Mouse (Mus musculus) midbrain, embryonic 10.5 days (tissue): ENCODE data around the gene Ddx49. TPM values are rescaled to one million over a fixed set of nuclear protein-coding genes. Genes with fewer than 3 reads are reported as not detected.

ENCODE experiments used
- DNase-seq: peaks from one replicate; pipeline ENCODE4 v3.0.0-alpha.2; 2017; ENCODE audit warnings: low spot score
- H3K27ac ChIP-seq: fragments of 300-500 bp; sonication (generic); replicated peaks from 2 replicates; pipeline ENCODE4 v1.5.1; 2016; ENCODE audit warnings: mild to moderate bottlenecking
- H3K27me3 ChIP-seq: fragments of 300-500 bp; sonication (generic); 2 replicates; pipeline ENCODE4 v1.6.1; 2016; ENCODE audit warnings: low read depth, mild to moderate bottlenecking; ENCODE audit not compliant: poor library complexity, severe bottlenecking
- H3K36me3 ChIP-seq: fragments of 300-500 bp; sonication (generic); 2 replicates; pipeline ENCODE4 v1.6.1; 2016; ENCODE audit warnings: mild to moderate bottlenecking, moderate library complexity
- H3K4me1 ChIP-seq: fragments of 300-500 bp; sonication (generic); 2 replicates; pipeline ENCODE4 v1.6.1; 2016
- H3K4me3 ChIP-seq: fragments of 300-500 bp; sonication (generic); 2 replicates; pipeline ENCODE4 v1.5.1; 2016; ENCODE audit warnings: mild to moderate bottlenecking, moderate library complexity
- H3K9me3 ChIP-seq: fragments of 300-500 bp; sonication (generic); replicated peaks from 2 replicates; pipeline ENCODE4 v1.6.1; 2016; ENCODE audit warnings: mild to moderate bottlenecking
- WGBS: fragments of 180-500 bp; shearing (Covaris S2); methylation state at CpG from one replicate; pipeline ENCODE4 v1.1.7; 2016; 5-methylcytosine and 5-hydroxymethylcytosine counted together
- polyA plus RNA-seq: library from polyadenylated mRNA; unstranded; fragments of >200 nt; fragmentation: Nextera tagmentation; extraction: Ambion mirVana; gene quantifications from 2 replicates; pipeline ENCODE4 v1.2.1, GENCODE M21; 2016

Gene Ddx49
- polyA plus RNA-seq, 1 experiment from 2014 or later = 56.4 TPM

DNA sequence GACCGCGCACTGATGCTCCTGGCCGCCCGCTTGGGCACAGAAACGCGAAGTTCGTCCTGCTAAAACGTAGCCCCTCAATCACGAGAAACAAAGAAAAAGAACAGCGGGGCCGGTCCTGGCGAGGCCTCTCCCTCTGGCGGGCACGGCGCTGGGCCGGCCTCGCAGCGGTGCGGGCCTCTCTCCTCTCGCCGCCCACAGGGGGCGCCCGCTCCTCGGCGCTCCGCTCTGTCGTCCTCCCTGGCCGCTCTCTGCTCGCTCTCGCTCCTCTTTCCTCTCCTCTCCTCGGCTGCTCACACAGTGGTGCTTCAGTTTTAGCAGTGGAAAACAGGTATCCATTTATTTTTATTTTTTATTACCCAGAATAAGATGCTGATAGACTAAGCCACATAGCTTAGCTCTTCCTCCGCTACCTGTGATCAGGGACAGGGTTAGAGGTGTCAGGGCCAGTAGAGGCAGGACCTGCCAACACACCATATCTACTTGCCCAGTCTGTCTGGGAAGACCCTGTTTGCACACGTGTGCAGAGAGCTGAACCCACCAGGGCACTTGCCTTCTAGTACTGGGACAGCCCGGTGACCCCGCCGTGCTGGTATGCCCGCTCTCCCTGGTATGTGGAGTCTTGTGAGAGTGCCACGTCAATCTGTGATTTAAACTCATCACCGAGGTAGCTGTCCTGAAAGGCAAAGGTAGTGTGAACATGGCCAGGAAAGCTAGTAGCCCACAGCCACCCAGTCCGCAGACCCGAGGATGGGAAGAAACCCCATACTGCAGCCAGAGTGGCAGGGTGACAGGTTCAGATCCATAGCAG lies 30.0 kb upstream of the Ddx49 start:
- peaks cover 40% of the 10 kb centered on the region for H3K4me1 ChIP-seq
- peaks cover 36% of the 10 kb centered on the region for H3K27me3 ChIP-seq
- peak overlapping the region; percentile 25; the same call in 1 of the 2 replicates for H3K4me3 ChIP-seq
- DNase-seq = peak; percentile 78
- no peaks in the 10 kb centered on the region for H3K9me3 ChIP-seq
- 0 out of 2 replicates have a peak overlapping the region, but pooled peaks have one; percentile 14 for H3K27ac ChIP-seq
- peaks cover 74% of the 10 kb centered on the region for H3K36me3 ChIP-seq
- 24% methylated on average over 41 of the region's 41 CpGs for WGBS

- H3K27ac ChIP-seq = peak overlapping the region; percentile 46; the same call in 1 of the 2 replicates
- peaks cover 36% of the 10 kb centered on the region for H3K27me3 ChIP-seq
- H3K4me3 ChIP-seq = no peak overlapping the region
- no peak for DNase-seq
- no peaks in the 10 kb centered on the region for H3K9me3 ChIP-seq
- H3K4me1 ChIP-seq = peaks cover 40% of the 10 kb centered on the region
- peaks cover 71% of the 10 kb centered on the region for H3K36me3 ChIP-seq
- WGBS = 62% methylated on average over 19 of the region's 19 CpGs
Observed at GRCm38 (mm10) chr8:70331526-70331925, 29.2 kb upstream of the Ddx49 start.

- no peaks in the 10 kb centered on the region for H3K9me3 ChIP-seq
- 22% methylated on average over 53 of the region's 53 CpGs for WGBS
- peaks cover 40% of the 10 kb centered on the region for H3K4me1 ChIP-seq
- peak overlapping the region; percentile 75 for H3K27ac ChIP-seq
- H3K27me3 ChIP-seq = peaks cover 36% of the 10 kb centered on the region
- peak overlapping the region; percentile 40 for H3K4me3 ChIP-seq
- peaks cover 64% of the 10 kb centered on the region for H3K36me3 ChIP-seq
- peak; percentile 82 for DNase-seq
Observed at GRCm38 (mm10) chr8:70330741-70331364, 28.6 kb upstream of the Ddx49 start.

DNA sequence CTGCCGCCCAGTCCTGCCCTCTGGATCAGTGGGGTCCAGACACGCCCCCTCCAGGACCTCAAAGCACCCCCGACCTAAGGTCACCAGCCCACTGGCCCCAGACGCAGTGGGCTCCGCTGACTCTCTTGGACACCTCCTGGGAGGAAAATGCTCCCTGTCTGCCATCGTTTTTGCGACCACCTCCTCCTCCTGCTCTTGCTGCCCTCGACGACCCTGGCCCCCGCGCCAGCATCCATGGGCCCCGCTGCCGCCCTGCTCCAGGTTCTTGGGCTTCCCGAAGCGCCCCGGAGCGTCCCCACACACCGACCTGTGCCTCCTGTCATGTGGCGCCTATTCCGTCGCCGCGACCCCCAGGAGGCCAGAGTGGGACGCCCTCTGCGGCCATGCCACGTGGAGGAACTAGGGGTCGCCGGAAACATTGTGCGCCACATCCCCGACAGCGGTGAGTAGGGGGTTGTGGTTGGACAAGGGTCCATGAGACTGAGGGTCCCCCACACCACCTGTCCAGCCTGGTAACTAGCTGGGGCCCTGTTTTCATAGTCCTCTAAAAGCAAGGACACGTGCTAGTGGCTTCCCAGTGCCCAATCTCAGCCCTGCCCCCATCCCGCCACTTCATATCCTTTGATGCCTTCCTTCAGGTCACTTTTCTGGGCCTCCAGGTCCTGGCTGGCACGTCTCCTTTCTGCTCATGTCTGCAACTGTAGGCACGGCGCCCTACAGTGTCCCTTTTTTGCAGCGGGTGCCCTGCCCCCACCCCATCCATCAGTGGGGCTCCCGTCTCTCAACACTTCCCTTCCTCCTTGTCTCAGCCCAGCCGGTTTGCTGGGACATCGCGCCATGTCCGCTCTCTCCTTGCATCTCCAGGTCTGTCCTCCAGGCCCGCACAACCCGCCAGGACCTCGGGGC lies 27.8 kb upstream of the Ddx49 start:
- Histone ChIP-seq H3K27ac (peak overlapping the region; percentile 75), H3K27me3 (peaks cover 36% of the 10 kb centered on the region), H3K4me3 (peak overlapping the region; percentile 40), H3K9me3 (no peaks in the 10 kb centered on the region), H3K36me3 (peaks cover 60% of the 10 kb centered on the region), H3K4me1 (peaks cover 40% of the 10 kb centered on the region)
- peak; percentile 67 for DNase-seq
- WGBS = 3% methylated on average over 45 of the region's 45 CpGs

DNA sequence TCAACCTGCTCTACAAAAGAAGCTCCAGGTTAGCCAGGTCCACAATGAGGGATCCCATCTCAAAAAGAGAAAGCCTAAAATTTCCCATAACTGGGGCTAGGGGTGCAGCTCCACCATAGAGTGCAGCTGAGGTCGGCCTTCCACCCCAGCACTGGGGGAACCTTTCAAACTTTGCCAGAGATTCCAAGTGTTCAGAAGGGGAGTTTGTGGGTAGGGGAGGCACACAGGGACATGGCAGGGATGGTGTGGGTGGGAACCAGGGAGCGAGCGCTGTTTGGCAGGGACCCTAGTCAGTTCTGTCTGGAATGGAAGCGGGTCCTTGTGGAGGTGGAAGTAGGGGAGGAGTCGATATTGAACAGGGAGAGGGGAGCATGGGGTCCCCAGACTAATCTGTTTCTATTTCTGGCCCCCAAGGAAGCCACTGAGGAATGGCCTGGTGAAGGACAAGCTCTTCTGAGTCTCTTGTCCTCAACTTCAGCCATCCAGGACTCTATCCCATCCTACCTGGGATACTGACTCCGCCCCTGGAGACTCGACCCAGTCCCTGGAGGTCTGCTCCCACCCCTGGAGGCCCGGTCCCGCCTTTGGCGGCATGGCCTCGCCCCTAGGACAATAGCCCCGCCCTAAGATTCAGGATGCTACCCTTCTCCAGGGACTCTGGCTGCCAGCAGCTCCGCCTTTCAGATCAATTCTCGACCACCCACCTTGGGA lies 27.0 kb upstream of the Ddx49 start, which contains the start of gene Gdf1:
Gene Gdf1, plus strand, starts transcription at position 694 of the 711 bp plus-strand sequence.
- Histone ChIP-seq H3K9me3 (no peaks in the 10 kb centered on the region), H3K36me3 (peaks cover 55% of the 10 kb centered on the region), H3K27ac (peak within 1 kb of the TSS; percentile 75), H3K4me1 (peaks cover 40% of the 10 kb centered on the region), H3K27me3 (peaks cover 36% of the 10 kb centered on the region), H3K4me3 (peak within 1 kb of the TSS; percentile 40)
- DNase-seq = no peak
- WGBS = 19% methylated on average over 14 of the region's 14 CpGs

DNA sequence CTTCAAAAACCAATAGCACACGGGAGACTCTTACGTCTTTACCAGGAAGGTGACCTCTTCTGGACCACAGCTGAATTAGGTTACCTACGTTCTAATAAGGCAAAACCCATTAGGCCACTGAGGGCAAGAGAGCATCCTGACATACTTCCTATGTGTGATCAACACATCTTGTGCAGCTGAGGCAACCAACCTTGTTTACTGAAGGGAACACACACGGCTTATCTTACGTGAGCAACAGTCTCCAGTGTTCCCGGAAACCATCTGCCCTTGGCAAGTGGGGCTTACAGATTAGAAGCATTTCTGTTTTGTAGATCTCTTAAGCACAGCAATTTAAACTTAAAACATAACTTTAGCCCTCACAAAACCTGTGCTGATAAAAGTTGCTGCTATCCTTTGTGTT lies 25.2 kb upstream of the Ddx49 start:
- Histone ChIP-seq H3K27ac (no peak overlapping the region), H3K36me3 (peaks cover 46% of the 10 kb centered on the region)

GRCm38 (mm10) chr8:70323716-70324115 lies 21.4 kb upstream of the Ddx49 start:
- WGBS = 85% methylated on average over 3 of the region's 3 CpGs
- Histone ChIP-seq H3K36me3 (peaks cover 32% of the 10 kb centered on the region), H3K27me3 (peaks cover 6% of the 10 kb centered on the region), H3K27ac (no peak overlapping the region), H3K4me3 (no peak overlapping the region), H3K9me3 (no peaks in the 10 kb centered on the region), H3K4me1 (peaks cover 2% of the 10 kb centered on the region; the same call in 1 of the 2 replicates)
- no peak for DNase-seq

More for the DNA sequence above, 25.2 kb upstream of the Ddx49 start:
- no peaks in the 10 kb centered on the region for H3K9me3 ChIP-seq
- no peak overlapping the region for H3K4me3 ChIP-seq
- no peak for DNase-seq
- peaks cover 36% of the 10 kb centered on the region for H3K27me3 ChIP-seq
- 90% methylated on average over 6 of the region's 6 CpGs for WGBS
- peaks cover 40% of the 10 kb centered on the region for H3K4me1 ChIP-seq

GRCm38 (mm10) chr8:70317872-70318271 lies 15.6 kb upstream of the Ddx49 start:
- H3K4me3 ChIP-seq = peak overlapping the region; percentile 69
- WGBS = 87% methylated on average over 5 of the region's 5 CpGs
- no peaks in the 10 kb centered on the region for H3K9me3 ChIP-seq
- peaks cover 19% of the 10 kb centered on the region; the same call in 1 of the 2 replicates for H3K27me3 ChIP-seq
- H3K27ac ChIP-seq = peak overlapping the region; percentile 85
- H3K4me1 ChIP-seq = peaks cover 38% of the 10 kb centered on the region
- no peak for DNase-seq
- peaks cover 14% of the 10 kb centered on the region for H3K36me3 ChIP-seq

DNA sequence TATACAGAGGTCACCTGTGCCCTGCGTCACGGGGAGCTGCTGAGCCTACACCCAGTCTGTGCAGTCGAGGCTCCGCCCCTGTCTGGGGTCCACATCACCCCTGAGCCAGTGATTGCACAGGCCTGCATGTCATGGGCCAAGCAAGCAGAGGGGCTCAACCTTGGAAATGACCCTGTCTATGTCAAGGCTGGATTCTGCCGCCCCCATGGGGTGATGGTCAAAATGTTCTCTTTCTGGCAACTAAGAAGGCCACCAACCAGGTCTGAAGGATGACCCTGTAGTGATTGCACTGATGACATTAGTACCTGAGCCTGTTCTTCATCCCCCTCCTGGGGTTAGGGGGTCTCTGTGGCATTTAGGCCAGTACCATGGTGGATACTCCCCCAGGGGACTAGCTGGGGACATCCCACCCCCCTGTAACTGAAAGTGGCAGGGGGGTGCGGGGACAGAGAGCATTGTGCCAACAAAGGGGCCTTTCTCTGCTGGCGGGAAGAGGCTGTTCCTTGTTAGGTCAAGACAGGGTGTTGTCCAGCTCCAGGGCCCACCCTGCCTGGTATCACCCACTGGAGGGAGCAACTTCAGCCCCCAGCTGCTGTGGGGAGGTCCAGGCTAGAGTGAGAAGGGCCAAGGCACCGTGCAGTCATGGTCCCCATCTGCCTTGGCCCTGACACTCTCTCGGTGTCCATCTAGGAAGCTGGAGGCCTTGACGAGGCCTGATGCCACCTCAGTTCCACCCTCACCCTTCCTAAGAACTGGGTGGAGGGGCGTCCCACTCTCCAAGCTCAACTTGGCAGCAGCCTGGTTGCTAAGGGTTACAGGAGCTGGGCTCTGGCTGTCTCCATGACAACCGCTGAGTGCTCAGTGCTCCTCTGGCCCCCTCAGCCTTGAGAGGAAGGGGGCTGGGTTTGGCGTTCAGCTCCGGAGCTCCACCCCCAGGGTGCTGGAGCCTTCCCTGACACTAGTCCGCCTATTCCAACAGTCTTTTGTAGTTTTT lies 14.5 kb upstream of the Ddx49 start:
- Histone ChIP-seq H3K4me1 (peaks cover 38% of the 10 kb centered on the region), H3K36me3 (peaks cover 23% of the 10 kb centered on the region), H3K27ac (peak overlapping the region; percentile 85), H3K4me3 (peak overlapping the region; percentile 69), H3K27me3 (peaks cover 19% of the 10 kb centered on the region; the same call in 1 of the 2 replicates), H3K9me3 (no peaks in the 10 kb centered on the region)
- 10% methylated on average over 15 of the region's 15 CpGs for WGBS
- peak; percentile 86 for DNase-seq

DNA sequence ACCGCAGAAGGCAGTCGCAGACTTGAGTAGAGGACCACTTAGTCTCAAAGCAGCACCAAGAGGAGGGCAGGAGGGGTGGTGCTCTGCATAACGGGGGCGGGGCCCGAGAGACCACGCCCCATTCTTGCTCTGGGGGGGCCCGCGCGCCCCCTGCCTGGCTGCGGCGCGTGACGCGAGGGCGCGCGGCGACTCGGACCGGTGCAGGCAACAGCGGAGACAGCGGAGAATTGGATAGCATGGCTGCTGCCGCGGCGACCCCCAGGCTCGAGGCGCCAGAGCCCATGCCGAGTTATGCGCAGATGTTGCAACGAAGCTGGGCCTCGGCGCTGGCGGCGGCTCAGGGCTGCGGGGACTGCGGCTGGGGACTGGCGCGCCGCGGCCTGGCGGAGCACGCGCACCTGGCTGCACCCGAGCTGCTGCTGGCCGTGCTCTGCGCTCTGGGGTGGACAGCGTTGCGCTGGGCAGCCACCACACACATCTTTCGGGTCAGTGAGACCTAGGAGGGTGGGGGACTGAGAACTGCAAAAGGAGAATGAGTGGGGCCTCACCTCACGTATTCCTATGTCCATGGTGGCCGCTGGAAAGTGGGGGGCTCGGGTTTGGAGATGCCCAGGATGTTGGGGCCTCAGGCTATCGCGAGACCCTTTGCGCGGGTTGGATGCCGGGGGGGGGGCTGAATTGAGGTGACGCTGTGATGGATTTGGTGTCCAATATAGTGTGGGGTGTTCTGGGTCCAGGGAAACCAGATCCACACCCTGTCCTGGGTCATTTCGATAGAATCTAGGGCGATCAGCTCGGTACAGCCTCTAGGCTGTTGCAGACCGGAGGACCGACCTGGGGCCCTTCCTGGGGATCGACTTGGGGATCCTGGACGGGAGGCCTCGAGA lies 13.6 kb upstream of the Ddx49 start, which contains the start of gene Cers1:
Gene Cers1, plus strand, starts transcription at position 152 of the 887 bp plus-strand sequence.
- H3K4me3 ChIP-seq = peak within 1 kb of the TSS; percentile 69
- H3K27ac ChIP-seq = peak within 1 kb of the TSS; percentile 85
- H3K9me3 ChIP-seq = no peaks in the 10 kb centered on the region
- peak; percentile 77 for DNase-seq
- H3K36me3 ChIP-seq = peaks cover 32% of the 10 kb centered on the region
- H3K4me1 ChIP-seq = peaks cover 38% of the 10 kb centered on the region
- H3K27me3 ChIP-seq = peaks cover 19% of the 10 kb centered on the region; the same call in 1 of the 2 replicates
- 3% methylated on average over 66 of the region's 66 CpGs for WGBS
